Mouse (Mus musculus): ENCODE data around the gene Llgl2.

The Llgl2 gene

GRCm38 (mm10) chr11:115823774-115824740, at the start of gene Llgl2:
Gene Llgl2 (plus strand): TSS chr11:115824049.
- peak; percentile 83 to 84 for DNase-seq

DNA sequence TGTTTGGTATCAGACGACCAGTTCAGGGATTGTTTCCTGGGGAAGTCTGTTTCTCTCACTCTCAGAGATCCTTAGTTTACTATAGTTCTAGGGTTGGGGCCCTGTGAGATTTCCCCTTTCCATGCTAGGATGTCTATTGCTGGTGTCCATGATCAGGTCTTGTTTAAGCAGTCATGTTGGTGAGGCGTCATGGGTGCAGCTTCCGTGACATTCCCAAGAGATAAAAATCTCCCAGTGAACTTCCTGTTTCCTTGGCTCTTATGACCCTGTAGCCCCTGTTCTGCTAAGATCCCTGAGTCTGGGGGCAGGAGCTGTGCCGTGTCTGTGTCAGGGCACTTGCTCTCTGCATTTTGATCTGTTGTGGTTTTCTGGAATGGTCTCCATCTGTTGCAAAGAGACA, 49.2 kb upstream of the Llgl2 start:
- no peak for DNase-seq

DNA sequence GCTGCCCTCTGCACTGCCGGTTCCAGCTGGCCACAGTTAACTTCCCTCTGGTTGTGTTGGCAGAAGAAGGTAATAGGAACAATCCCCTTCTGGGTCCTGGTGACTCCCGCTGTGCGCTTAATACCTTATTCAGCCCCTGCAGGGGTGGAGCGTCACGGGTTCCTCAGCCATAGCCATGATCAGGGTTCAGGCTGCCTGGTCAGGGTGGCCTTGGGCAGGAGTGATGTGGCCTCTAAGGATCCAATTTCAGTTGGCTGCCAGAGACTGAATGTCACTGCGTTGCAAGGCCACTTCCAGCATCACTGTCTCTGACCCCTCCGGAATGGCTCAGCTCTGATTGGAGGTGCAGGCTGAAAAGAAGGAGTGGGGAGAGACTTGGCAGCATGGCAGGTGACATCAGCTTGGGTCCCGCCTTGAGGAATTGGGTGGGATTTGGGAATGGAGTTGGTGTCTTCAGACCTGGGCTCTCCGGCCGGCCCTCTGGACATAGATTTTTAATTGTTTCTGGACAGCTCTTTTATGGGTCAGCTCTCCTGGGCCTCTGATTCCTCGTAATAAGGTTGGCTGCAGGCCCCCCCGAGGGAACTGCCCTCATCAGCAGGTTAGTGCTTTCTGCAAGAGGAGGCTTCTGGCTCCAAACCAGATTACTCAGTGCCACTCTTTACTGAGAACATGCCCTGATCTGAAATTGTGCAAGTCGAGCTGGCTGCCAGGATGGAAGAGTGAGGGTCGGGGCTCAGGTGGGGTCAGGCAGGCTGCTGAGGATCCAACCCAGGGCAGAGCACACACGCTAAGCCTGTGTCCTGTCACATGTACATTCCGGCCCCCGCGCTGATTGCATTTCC, 47.8 kb upstream of the Llgl2 start:
- no peak for DNase-seq

GRCm38 (mm10) chr11:115776954-115777353, 46.9 kb upstream of the Llgl2 start:
- no peak for DNase-seq

- DNase-seq: no peak
Observed at GRCm38 (mm10) chr11:115777487-115778335, 46.1 kb upstream of the Llgl2 start.

DNA sequence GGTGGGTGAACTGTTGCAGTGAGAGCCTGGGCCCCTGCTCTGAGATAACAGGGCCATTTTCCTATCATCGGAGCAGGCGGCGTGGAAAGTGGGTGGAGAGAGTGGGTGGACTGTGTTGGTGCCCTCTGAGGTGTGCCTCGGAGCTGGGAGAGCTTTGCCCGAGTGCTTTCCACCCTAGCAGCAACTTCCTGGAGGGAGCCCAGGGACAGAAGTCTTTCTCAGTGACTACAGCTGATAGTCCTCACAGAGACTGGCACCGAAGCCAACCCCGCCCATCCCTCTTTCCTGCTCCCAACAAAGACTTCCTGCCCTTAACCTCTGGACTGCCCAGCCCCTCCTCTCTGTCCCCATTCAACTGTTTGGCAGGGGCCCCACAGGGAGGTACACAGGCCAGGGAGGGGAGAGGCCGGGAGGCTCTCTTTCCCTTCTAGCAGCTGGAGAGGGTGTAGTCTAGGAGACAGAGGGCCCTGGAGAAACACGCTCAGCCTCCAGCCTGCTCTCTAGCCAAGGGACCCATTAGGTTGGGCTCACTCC, 44.7 kb upstream of the Llgl2 start:
- peak; percentile 29 to 43 for DNase-seq

GRCm38 (mm10) chr11:115780141-115781070, 43.4 kb upstream of the Llgl2 start:
- DNase-seq: no peak

DNA sequence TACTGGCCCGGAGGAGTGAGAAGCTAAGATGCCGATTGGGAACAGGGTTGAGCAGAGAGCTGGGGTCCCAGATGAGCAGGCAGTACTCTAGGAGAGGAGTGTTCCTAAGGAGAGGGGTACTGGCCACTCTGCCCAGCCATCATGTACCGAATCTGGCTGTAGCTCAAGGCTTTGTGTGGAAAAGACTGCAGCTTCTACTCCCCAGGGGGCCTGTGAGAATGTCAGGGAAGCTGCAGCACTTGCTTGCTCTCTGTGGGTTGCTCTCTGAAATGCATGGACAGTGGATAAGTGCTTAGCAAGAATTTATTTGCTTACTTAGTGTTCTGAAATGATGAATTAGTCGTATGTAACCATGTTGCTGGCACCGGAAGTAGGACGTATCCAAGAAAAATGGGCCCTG, 37.4 kb upstream of the Llgl2 start:
- DNase-seq: no peak

- no peak for DNase-seq
Observed at GRCm38 (mm10) chr11:115789787-115790186, 34.1 kb upstream of the Llgl2 start.

GRCm38 (mm10) chr11:115791919-115792318, 31.9 kb upstream of the Llgl2 start:
- DNase-seq: no peak

- no peak for DNase-seq
Observed at GRCm38 (mm10) chr11:115792353-115792752, 31.5 kb upstream of the Llgl2 start.

- DNase-seq: no peak
Observed at GRCm38 (mm10) chr11:115796898-115797297, 27.0 kb upstream of the Llgl2 start.

DNA sequence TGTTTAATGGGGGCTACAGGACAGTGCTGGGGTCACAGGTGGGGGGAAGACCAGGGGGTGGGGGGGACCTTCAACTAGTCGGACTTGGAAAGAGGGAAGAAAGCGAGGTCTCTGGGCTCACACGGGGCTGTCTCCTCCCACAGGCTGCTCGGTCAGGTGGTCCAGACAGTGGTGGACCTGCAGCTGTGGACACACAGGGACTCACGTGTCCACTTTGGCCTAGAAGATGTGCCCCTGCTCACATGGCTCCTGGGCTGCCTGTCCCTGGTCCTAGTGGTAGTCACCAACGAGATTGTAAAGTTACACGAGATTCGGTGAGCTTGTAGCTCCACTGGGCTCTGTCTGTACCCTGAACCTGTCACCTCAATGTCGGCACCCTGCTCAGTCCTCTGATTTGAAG, 26.2 kb upstream of the Llgl2 start:
- DNase-seq: no peak

- DNase-seq: no peak
Observed at GRCm38 (mm10) chr11:115800981-115801380, 22.9 kb upstream of the Llgl2 start.

DNA sequence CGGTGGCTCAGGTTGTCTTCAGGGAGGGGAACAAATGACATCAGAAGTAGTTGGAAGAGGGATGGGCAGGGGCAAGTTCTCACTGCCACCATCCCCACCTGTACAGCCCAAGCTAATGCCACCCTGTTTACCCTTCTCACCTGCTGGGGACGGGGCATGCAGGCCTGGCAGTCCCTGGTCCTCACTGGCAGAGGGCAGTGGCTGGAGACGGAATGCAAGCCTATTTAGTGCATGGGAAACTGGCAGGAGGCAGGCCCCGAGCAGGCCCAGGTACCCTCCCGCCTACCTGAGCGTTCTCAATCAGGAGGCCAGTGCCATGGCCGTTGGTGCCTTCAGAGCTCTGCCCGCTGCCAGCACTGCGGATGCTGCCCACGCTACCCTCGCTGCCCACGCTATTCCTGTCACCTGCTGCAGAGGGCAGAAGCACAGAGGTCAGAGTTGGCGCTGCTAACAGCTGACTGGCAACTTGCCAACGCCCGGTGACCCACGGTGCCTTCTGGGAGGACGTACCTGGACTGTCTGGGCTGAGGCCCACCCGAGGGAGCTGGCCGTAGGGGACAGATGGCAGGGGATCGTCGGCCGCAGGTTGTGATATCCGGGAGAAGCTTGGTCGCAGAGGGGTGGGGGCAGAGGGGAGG, 20.7 kb upstream of the Llgl2 start:
- DNase-seq: no peak

GRCm38 (mm10) chr11:115805005-115805404, 18.8 kb upstream of the Llgl2 start:
- no peak for DNase-seq

GRCm38 (mm10) chr11:115806154-115806553, 17.7 kb upstream of the Llgl2 start:
- no peak for DNase-seq

GRCm38 (mm10) chr11:115807306-115807705, 16.5 kb upstream of the Llgl2 start:
- DNase-seq: no peak

GRCm38 (mm10) chr11:115807971-115808370, 15.9 kb upstream of the Llgl2 start:
- no peak for DNase-seq

DNA sequence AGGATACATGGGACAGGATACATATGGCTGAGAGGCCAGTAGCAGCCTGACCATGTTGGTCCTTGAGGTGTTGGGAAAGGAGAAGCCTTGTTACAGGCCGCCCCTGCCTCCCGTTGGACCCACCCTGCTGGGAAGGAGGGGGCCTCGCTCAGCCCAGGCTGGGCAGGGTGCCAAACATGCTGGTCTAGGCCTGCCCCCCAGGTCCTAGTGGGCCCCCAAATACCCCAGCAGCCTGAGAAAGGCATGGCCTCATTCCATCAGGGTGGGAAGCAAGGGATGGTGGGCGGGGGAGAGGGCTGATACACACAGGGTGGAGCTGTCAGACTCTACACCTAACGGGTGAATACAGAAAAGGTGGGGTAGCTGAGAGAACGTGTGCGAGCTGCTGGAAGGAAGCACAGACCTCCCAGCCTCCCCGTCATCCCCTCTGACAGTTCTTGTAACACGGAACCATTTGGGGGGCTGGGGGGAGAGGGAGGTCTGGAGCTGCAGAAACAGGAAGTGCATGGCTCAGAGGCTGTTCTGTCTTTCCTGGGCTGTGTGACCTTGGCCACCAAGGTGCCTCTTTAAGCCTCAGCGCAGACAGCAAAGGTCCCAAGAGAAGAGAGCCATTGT, 15.0 kb upstream of the Llgl2 start:
- no peak for DNase-seq
